Mouse (Mus musculus): ENCODE results near the gene Ace2.

- TF ChIP-seq CTCF (IDR thresholded peaks at IDR 0.05; ENCODE audit: control insufficient read depth, insufficient read depth, insufficient replicate concordance, low read depth, low read length) (no peak), POLR2A (IDR thresholded peaks at IDR 0.05; ENCODE audit: control insufficient read depth, low read depth, low read length) (no peak)
Observed at GRCm38 (mm10) chrX:164153606-164154005, 14.5 kb downstream of the Ace2 start.

Data from testis, adult 2 months (tissue).